Mouse (Mus musculus): ENCODE measurements at regions not wholly inside any gene's neighbourhood (a gene's known extent, or its start where the extent isn't known, plus 50 kb on each side); places are given as distances from the start of the nearest gene placed in this dataset.

GRCm38 (mm10) chr8:76309200-76309599 lies 590.0 kb upstream of the Nr3c2 start:
- intact Hi-C loops (cut with DNase I): no loop called here
- DNase-seq: peak in 1 of 2 experiments; percentile 2

GRCm38 (mm10) chr8:76328540-76328939 lies 570.7 kb upstream of the Nr3c2 start:
- intact Hi-C loops (cut with DNase I): no loop called here
- DNase-seq: no peak

DNA sequence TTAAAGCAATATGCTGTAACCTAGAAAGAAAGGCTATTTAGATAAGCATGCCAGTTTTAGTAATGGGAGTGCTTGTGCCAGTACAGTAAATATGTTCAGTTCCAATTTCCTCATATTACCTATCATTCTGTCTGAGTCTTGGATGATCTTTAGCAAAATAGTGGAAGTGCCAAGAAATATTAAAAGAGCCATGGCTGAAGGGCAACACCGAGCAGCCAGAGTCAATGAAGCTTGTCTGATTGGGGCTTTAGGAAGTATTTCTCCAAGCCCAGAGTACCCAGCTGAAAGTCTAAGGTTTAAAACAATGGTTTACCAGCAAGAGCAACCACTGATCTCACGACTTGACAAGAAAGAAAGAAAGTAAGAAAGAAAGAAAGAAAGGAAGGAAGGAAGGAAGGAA lies 556.2 kb upstream of the Nr3c2 start:
- DNase-seq: no peak
- intact Hi-C loops (cut with DNase I): no loop called here

GRCm38 (mm10) chr8:76346150-76346549 lies 553.1 kb upstream of the Nr3c2 start:
- peak; percentile 6 to 9 for DNase-seq
- intact Hi-C loops (cut with DNase I): no loop called here

DNA sequence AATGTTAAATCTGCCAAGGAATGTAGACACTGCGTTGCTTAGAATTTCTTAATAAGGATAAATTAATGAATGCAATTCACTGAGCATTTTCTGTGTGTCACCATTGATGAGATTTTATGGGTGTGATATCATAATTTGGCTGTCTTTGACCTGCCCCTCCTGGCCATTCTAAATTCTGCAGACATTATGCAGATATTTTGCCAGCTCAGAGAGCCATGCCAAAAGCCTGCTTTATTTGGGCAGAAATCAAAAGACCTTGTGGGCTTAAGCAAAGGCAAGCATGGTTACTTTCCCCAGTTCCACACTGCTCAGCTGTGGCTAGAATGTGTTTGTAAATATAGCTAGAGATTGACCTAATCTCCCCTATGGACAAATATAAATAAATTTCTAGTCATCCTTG lies 552.4 kb upstream of the Nr3c2 start:
- intact Hi-C loops (cut with DNase I): no loop called here
- DNase-seq: peak; percentile 5 to 23

DNA sequence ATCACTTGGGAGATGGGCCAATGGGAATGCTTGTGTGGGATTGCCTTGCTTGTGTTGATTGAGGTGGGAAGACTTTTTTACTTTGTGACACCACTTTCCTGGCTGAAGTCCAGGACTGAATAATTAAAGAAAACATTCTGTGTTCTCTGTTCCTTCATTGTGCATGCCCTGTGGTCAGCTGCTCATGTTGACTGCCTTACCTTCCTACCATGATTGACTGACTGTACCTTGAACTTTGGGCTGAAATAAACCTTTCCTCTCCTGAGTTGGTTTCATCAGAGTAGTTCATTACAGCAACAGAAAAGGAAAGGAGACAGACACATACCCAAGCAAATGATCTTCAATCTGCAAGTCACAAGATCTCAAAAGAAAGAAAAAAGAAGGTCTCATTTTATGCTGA lies 524.9 kb upstream of the Nr3c2 start:
- intact Hi-C loops (cut with DNase I): no loop called here
- no peak for DNase-seq

DNA sequence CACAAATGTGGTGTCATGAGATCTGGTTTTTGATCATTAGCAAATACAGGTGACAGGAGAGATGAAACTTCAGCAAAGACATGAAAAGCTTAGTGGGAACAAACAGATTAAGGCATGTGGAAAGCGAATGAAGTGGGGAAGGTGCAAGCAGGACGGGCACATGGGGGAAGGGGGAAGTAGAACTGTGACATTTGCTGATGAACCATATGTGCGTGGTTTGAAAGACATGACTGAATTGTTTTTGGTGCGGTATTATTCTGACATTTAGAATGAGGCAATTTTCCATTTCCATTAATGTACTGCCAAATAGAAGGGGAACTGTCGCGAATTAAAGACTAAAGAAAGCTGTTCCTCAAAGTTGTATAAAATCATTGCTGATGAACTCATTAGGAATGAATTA lies 521.5 kb upstream of the Nr3c2 start:
- intact Hi-C loops (cut with DNase I): no loop called here
- no peak for DNase-seq

DNA sequence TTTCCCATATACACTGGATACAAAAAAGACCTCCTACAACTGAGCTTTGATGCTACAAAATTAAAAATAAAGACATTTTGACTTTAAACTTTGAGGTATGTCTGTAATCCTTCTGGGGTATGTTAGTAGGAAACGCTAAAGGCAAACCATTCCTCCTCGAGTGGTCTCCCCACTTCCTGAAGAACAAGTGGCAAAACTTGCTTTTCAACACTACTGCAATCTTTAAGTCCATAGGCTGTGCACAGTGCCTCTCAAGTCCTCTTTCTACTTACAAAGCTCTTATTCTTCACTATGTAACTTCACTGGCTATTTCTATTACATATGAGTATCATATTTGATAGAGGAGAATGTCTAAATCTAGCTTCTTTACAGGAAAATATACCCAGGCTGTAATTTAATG lies 517.6 kb upstream of the Nr3c2 start:
- intact Hi-C loops (cut with DNase I): no loop called here
- no peak for DNase-seq

DNA sequence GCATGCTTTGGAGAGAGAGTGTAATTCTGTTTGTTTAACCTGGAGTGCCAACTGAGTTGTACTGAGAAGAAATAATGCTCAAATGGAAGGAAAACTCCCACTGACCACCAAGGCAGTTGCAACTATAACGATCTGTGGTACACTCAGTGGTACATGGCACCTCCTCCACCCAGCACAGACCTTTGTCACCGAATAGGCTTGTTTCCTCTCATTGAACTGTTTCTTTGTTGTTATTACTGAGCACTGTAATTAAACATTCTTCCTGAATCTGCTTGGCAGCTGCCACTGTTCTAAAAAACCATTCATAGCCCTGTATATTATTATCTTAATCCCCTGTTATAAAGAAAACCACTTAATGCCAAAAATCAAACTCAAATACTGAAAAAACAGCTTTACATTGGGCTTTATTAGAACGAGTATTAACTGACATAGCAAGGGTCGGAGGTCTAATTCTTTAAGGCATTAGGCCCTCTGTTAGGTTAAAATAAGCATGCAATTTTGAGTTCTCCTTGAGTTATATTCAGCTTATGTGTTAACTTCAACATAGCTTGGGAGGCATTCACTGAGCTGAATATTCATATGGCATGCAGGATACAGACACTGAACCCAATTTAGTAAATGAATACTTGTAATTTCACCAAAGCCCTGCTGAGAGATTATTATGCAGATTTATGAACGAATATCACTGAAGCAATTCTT lies 515.5 kb upstream of the Nr3c2 start:
- intact Hi-C loops (cut with DNase I): no loop called here
- no peak for DNase-seq

DNA sequence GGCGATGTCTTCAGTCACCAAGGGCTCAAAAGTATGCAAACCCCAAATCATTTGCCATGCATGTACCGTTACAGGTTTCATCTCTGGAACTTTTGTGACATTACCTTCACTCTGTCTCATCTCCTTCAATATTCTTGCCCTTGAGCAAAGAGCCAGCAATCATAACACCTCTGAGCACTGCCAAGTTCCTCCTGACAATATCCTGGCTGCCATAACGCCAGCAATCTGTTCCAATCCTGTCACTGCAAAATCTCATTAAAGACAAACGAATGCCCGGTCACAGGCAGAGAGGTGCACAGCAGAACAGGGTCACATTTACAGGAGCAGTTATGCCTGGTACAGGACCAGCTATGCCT lies 515.0 kb upstream of the Nr3c2 start:
- intact Hi-C loops (cut with DNase I): no loop called here
- DNase-seq: peak in 1 of 2 experiments; percentile 1

- intact Hi-C loops (cut with DNase I): no loop called here
- no peak for DNase-seq
These were observed 507.2 kb upstream of the Nr3c2 start for GRCm38 (mm10) chr8:76392004-76392403.

- intact Hi-C loops (cut with DNase I): no loop called here
- no peak for DNase-seq
These were observed 476.8 kb upstream of the Nr3c2 start for GRCm38 (mm10) chr8:76422459-76422858.

GRCm38 (mm10) chr8:76422861-76423532 lies 476.2 kb upstream of the Nr3c2 start:
- no peak for DNase-seq
- intact Hi-C loops (cut with DNase I): no loop called here

GRCm38 (mm10) chr8:76429818-76430217 lies 469.4 kb upstream of the Nr3c2 start:
- no peak for DNase-seq
- intact Hi-C loops (cut with DNase I): no loop called here

DNA sequence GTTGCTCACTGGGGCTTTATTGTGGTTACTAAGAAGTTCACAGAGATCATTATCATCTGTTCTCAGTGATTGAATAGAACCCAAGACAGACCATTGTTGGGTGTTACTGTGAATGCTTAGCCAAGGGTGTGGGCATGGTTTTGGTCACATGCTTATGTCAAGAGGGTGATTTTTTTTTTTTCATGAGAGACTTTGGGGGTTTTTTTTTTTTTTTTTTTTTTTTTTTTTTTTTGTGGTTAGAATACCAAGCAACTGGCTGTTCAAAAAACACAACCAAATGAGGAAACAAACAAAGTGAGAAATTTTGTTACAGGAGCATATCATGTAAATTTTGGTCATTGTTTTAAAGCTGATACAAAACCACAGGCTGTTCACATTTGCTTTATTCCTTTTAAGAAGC lies 466.4 kb upstream of the Nr3c2 start:
- intact Hi-C loops (cut with DNase I): no loop called here
- no peak for DNase-seq

GRCm38 (mm10) chr8:76437951-76438350 lies 461.3 kb upstream of the Nr3c2 start:
- intact Hi-C loops (cut with DNase I): no loop called here

GRCm38 (mm10) chr8:76474464-76475208 lies 424.6 kb upstream of the Nr3c2 start:
- peak in 1 of 2 experiments; percentile 3 for DNase-seq
- intact Hi-C loops (cut with DNase I): no loop called here

More at GRCm38 (mm10) chr8:76437951-76438350, 461.3 kb upstream of the Nr3c2 start:
- no peak for DNase-seq

GRCm38 (mm10) chr8:76478966-76479365 lies 420.3 kb upstream of the Nr3c2 start:
- DNase-seq: no peak
- intact Hi-C loops (cut with DNase I): no loop called here

- intact Hi-C loops (cut with DNase I): no loop called here
- DNase-seq: no peak
These were observed 395.6 kb upstream of the Nr3c2 start for GRCm38 (mm10) chr8:76503621-76504020.

GRCm38 (mm10) chr8:76507247-76507646 lies 392.0 kb upstream of the Nr3c2 start:
- intact Hi-C loops (cut with DNase I): no loop called here
- no peak for DNase-seq

DNA sequence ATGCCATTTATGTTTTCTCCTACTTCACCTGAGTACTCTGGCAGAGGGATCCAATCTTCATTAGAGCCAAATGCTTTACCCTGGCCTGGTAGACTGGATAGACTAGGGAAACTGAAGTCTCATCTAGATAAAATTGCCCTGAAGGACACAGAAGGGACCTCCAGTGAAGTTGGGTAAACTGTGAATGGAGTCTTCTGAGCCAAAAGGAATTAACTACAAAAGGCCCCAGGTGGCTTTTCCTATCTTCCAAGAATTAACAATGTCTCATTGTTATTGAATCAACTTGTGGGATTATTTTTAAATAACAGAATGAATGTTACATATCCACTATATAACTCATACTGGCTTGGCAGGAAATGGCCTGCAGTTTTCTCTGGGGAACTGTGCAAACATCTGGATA lies 390.0 kb upstream of the Nr3c2 start:
- intact Hi-C loops (cut with DNase I): no loop called here
- DNase-seq: no peak

DNA sequence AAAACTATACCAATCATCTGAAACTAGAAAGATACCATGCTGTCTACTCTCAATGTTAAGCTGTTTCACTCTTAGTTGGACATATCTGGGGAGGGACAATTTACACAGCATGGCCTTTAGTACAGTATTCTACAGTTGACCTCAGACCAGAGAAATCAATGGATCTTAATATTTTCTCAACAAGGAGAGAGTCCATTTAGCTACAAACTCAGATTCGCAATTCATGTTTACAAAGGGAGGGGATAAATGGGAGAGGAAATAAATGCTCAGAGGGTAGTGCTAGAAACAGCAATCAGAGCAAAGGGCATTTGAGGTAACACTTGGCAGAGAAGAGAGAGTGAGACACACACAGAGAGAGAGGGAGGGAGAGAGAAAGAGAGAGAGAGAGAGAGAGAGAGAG lies 385.1 kb upstream of the Nr3c2 start:
- DNase-seq: no peak
- intact Hi-C loops (cut with DNase I): no loop called here

Measured in heart, postnatal 14 days (tissue).